Mouse (Mus musculus) forebrain, embryonic 16.5 days (tissue): ENCODE results near the gene Srbd1. TPM values are rescaled to one million over a fixed set of nuclear protein-coding genes. Genes with fewer than 3 reads are reported as not detected.

Experiments used
- polyA plus RNA-seq: library from polyadenylated mRNA; unstranded; fragments of >200 nt; fragmentation: Nextera tagmentation; extraction: Ambion mirVana; gene quantifications from 2 replicates; pipeline ENCODE4 v1.2.1, GENCODE M21; 2015

The Srbd1 gene
- polyA plus RNA-seq, 1 experiment from 2014 or later = 17.9 TPM

Other genes starting within 250 kb of the Srbd1 start
- 39.9 and 42.9 TPM in 2 replicates for gene Prkce, start 22.6 kb upstream of the Srbd1 start, polyA plus RNA-seq